Mouse (Mus musculus): ENCODE data around the gene Baiap2. TPM values are rescaled to one million over a fixed set of nuclear protein-coding genes. Genes with fewer than 3 reads are reported as not detected.
A peak's percentile ranks its signal among the peaks of the same experiment; 100 is the strongest.

Gene Baiap2
- total RNA-seq, 1 experiment from 2014 or later = 6.0 TPM

DNA sequence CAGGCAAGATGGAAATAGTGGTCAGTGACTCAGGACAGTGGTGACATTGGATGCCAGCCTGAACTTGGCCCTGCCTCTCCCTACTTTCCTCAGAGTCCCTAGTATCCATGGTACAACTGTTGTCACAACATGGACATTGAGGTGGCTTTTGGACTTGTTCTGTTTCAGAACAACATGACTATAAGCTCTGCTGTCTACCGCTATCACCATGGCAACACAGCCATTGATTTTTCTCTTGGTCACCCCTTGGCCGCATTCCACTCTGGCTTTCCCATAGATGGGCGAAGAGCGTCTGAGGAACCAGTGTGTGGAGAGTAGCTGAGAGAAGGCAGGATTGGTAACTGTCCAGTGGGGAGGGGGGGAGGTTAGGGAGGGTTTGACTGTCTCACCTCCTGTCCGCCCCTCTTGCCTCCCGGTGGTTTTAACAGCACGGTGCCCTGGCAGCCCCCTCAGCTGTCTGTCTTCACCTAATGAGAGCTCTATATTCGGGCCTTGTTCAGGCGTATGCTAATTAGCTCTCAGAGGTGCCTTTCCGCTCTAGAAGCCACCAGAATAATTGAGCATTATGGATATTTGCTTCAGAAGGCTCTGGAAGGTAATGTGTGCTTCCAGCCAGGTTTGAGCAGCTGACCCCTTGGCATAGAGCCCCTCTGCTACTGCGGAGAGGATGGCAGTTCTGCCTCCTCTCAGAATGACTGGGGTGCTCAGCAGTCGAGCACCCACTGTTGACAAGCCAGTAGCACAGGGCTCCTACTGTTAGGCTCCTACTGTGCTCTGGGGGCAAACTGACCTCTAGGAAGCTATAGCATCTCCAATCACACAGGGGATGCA lies 27.7 kb downstream of the Baiap2 start:
- ATAC-seq (replicated peaks; ENCODE audit: low read depth, poor library complexity, severe bottlenecking) = no peak

GRCm38 (mm10) chr11:119973789-119974188 lies 31.2 kb downstream of the Baiap2 start:
- no peak for ATAC-seq (replicated peaks; ENCODE audit: low read depth, poor library complexity, severe bottlenecking)

- ATAC-seq (replicated peaks; ENCODE audit: low read depth, poor library complexity, severe bottlenecking) = no peak
Measured at GRCm38 (mm10) chr11:119975739-119976501, 33.4 kb downstream of the Baiap2 start.

DNA sequence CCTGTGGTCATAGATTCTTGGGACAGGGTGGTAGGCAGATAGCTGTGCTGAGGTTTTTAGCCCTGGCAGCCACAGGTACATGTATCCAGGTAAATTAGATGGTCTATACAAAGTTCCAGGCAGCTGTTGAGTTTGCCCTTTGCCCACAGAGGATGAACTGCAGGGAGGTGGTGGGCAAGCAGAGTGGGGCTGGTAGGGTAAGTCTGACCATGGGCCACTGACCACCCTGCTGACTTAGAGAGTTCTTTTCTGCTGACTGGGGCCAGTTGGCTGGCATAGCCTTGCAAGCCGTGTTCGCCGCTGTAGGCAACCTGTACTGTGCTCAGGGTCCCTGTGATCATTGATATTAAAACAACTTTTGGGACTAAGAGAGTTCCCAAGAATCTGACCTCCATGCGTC lies 36.1 kb downstream of the Baiap2 start:
- ATAC-seq (replicated peaks; ENCODE audit: low read depth, poor library complexity, severe bottlenecking) = no peak

- ATAC-seq (replicated peaks; ENCODE audit: low read depth, poor library complexity, severe bottlenecking) = no peak
Measured at GRCm38 (mm10) chr11:119979596-119980385, 37.2 kb downstream of the Baiap2 start.

GRCm38 (mm10) chr11:119981769-119982168 lies 39.2 kb downstream of the Baiap2 start:
- no peak for ATAC-seq (replicated peaks; ENCODE audit: low read depth, poor library complexity, severe bottlenecking)

DNA sequence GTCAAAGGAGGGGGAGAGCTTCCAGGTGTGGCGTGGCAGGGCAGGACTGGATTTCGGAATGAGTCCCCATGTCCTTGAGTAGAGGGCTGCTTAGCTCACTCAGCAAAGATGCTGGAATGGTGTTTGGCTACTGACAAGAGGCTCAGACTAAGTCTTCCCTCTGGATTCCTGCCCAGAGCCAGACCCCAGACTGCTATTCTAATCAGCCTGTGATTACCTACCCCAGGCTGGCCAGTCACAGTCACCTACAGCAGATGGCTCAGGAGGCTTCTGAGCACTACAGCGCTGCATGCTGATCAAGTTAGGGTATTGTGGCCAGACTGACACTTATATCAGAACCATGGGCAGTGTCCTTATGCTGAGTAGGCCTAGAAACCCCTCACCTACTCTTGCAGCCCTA lies 39.7 kb downstream of the Baiap2 start:
- ATAC-seq (replicated peaks; ENCODE audit: low read depth, poor library complexity, severe bottlenecking) = no peak

DNA sequence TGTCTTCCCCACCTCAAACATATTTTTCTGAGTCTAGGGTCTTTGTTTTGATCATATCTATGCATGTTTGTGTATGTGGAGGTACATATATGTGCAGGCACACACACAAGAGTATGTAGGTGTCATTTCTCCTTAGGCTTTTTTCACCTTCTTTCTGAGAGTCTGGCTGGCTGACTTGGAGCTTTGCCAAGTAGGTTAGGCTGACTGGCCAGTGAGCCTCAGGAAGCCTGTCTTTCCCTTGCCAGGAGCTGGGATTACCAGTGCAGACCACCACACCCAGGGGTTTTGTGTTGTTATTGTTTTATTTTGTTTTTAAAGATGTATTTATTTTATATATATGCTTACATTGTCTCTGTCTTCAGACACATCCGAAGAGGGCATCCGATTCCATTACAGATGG lies 40.6 kb downstream of the Baiap2 start:
- ATAC-seq (replicated peaks; ENCODE audit: low read depth, poor library complexity, severe bottlenecking) = no peak

DNA sequence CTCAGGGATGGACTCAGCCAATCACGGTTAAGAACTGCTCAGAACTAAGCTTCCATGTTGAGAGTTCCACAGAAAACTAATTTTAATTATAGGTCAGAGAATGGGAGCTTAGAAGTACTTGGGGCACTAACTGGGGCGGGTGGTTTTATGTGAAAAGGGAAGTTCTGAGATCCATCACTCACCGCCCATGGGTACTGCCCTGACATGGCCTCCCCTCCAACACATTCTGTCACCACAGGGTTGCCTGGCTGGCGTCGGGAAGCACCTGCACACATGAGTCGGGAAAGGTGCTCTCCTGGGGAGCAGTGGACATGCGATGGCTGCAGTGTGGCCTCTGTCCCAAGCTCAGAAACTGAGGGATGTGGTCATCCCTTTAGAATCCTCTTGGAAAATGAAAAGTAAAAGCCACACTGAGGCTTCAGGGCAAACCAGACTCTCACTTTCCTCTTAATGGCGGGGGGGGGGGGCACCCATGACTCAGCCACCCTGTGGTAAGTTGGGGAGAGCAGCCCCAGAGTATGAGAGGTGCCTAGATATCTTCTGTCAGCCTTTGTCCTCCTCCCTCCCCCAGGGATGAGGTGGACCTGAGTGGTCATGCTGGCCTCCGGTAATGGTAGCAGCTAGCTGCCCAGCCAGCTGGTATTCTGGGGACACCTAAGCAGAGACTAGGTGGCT lies 44.3 kb downstream of the Baiap2 start:
- ATAC-seq (replicated peaks; ENCODE audit: low read depth, poor library complexity, severe bottlenecking) = 0 out of 2 replicates have a peak, but pooled peaks have one; percentile 34

GRCm38 (mm10) chr11:119987876-119988275 lies 45.3 kb downstream of the Baiap2 start:
- ATAC-seq (replicated peaks; ENCODE audit: low read depth, poor library complexity, severe bottlenecking) = no peak

DNA sequence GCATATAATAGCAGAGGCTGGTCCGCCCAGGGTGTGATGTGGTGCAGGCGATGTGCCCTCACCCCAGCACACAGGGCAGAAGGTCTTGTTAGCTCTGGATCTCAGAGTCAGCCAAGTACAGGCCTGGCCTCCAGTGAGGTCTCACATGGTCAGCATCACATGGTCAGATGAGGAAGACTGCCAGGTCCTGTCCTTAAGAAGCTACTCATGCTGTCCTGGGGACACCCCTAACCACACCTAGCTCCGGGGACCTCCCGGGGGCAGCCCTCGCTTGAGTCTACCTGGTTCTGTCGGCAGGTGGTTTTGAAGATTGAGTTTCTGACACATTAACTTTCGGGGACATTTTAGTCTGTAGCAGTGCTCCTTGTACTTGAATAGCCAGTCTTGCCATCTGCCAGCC lies 45.8 kb downstream of the Baiap2 start:
- ATAC-seq (replicated peaks; ENCODE audit: low read depth, poor library complexity, severe bottlenecking) = no peak

GRCm38 (mm10) chr11:119989115-119989564 lies 46.6 kb downstream of the Baiap2 start:
- ATAC-seq (replicated peaks; ENCODE audit: low read depth, poor library complexity, severe bottlenecking) = no peak

DNA sequence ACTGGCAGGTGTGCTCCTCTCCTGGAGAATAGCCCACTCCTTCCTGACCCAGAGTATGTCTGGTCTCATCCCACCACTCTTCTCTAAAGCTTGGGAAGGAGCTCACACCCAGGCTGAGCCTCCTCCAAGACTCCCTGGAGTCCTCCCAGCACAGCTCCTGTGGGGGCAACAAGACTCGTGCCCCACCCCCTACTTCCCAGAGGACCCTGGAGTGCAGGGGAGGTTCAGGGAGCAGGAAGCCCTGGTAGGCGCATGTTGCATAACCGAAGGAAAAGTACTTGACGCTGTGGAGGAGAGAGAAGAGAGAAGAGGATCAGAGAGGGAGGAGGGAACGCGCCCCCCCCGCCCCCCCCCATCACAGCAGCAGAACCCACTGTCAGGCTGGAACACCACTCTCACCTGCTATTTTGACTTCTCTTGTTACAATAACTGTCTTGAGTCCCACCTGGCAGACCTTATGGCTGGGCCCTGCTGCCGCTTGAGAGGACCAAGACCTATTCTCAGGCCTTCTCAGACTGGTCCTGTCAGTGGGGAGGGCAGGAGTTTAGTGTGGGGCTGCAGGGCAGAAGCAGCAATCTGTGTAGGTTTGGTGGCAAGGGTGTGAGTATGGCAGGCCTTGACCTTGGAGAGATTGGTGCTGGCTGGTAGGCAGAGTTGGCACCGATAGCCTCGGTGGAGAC lies 48.2 kb downstream of the Baiap2 start:
- ATAC-seq (replicated peaks; ENCODE audit: low read depth, poor library complexity, severe bottlenecking) = no peak

DNA sequence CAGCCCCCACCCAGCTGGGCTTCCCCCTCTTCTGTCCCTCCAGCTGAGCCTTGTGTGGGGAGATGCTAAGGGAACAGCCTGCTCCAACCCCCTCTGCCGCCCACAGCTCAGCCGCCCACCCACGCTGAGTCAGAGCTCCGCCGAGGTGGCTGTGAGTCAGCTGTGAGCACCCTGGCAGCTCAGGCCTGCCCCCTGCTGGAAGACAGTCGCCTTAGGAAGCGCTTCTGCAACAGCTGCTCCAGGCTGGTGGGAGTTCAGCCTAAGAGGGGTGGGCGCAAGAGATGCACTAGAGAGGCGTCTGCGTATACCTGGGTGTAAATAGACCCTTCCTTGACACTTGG lies 48.7 kb downstream of the Baiap2 start:
- ATAC-seq (replicated peaks; ENCODE audit: low read depth, poor library complexity, severe bottlenecking) = peak; percentile 82

GRCm38 (mm10) chr11:119997351-119997750 lies 54.8 kb downstream of the Baiap2 start:
- ATAC-seq (replicated peaks; ENCODE audit: low read depth, poor library complexity, severe bottlenecking) = no peak

DNA sequence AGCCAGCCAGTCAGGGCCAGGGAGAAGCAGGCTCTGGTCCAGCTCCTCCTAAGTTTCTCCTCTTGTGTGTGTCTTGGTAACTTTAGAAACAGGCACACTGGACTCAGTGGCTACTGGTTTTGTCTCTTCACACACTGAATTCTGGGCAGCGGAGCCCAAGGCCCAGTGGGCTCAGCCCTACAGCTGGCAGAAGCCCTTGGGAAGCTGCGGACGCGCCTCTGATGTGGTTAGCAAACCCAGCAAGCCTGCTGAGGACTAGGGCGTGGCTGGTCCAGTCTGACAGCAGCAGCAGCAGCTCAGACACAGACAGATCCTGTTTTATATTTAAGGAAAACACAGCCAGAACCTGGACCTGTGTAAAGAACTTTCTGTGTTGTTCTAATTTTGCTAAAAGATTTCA lies 59.5 kb downstream of the Baiap2 start:
- ATAC-seq (replicated peaks; ENCODE audit: low read depth, poor library complexity, severe bottlenecking) = no peak

DNA sequence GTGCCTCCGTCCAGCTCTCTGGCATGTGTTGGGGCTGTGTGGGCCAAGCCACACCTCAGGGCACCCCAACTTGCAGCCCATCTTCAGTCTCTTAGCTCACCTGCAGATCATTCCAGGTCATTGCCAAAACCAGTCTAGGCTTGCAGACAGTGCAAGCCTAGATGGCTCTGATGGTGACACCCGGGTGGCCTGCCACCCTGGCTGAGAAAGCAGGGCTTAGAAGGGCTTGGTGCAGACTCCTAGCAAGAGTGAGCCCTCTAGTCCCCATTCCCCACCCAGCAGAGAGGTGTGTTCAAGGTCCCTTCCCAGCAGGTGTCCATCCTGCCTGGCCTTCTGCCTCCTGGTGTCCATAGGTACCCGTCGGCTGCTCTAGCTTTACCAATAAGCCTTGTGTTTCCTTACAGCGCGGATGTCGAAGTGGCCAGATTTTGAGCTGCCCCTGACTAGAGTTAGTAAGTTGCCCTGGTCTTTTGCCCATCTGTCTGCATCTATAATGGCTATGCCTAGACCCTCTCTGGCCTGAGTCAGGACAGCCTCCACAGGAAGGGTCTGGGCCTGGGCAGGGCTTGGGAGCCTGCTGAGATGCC lies 60.2 kb downstream of the Baiap2 start:
- no peak for ATAC-seq (replicated peaks; ENCODE audit: low read depth, poor library complexity, severe bottlenecking)

DNA sequence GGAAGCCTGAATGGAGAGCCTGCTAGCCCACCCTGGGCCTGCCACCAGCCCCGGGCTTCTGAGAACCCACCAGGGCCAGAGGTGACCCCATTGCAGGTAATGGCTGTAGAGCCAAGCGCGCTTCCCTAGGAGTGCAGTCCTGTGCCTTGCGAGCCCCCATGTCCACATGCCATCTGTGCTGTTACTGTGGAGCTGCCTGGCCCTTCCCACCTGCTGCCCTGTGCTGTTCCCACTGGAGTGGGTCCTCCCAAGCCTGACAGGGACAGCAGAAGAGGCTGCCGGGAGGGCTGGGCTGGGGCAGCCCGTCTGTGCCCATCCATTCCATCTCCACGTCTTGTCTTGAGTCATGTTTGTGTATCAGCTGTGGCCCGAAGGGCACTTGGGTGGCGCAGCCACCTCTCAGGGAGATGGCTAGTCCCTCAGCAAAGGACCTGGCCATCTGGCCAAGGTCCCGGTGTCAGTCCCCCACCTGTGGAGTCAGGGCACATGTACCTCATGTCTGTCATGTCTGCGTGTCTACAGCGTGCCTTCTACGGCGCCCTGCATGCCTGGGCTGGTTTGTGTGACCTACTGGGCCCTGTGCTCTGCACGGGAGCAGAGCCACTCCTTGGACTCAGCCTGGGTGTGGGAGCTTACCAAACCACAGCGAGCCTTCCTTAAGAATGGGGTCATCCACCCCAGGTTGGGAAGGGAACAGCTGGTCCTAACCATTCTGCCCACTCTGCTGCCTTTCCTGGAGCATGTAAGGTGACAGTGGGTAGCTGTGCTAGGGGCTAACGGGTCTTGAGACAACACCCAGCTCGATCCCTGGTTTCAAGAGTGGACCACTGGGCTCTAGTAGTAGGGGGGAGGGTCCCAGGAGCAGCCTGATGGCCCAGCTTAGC lies 63.1 kb downstream of the Baiap2 start:
- no peak for ATAC-seq (replicated peaks; ENCODE audit: low read depth, poor library complexity, severe bottlenecking)

Data from common myeloid progenitor, adult 5-6 weeks (primary cell).